Mouse (Mus musculus) heart, adult 2 months (tissue): Measurements from ENCODE around the gene Gm26566.

ENCODE experiments used
- CTCF ChIP-seq: fragments of 200-600 bp; IDR thresholded peaks from 2 replicates; pipeline ENCODE4 v1.8.1; 2022; ENCODE audit warnings: antibody characterized with exemption, mild to moderate bottlenecking, moderate library complexity
- EP300 ChIP-seq: fragments of 200-500 bp; IDR thresholded peaks from 2 replicates; pipeline ENCODE4 v1.6.1; 2011; ENCODE audit warnings: low read depth, low read length, control low read depth; ENCODE audit not compliant: insufficient read depth
- POLR2A ChIP-seq: fragments of 200-500 bp; IDR thresholded peaks from 2 replicates; pipeline ENCODE4 v1.6.1; 2011; ENCODE audit warnings: mild to moderate bottlenecking, low read depth, low read length, control low read depth; ENCODE audit not compliant: insufficient read depth

DNA sequence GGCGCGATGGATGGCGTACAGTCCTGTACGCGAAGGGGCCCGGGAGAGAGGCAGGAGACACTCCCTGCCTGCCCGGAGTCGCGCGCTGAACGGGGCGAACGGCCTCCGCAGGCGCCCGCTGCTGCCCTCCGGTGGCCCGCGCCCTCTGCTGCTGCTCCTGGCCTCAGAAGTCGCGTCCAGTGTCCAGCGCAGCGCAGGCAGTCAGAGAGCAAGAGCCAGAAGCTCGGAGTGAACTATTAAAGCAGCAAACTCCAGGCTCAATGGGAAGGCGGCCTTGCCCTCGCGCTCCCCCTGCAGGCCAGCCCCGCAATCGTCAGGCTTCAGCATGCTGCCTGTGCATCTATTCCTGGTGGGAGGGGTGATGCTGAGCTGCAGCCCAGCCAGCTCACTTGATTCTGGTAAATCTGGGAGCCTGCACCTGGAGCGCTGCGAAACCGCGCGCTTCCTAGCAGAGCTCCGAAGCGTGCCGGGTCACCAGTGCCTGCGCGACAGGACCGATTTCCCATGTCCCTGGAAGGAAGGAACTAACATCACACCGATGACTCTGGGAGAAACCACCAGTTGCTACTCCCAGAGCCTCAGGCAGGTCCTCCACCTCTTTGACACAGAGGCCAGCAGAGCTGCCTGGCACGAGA lies 41.9 kb downstream of the Gm26566 start:
- peak; percentile 71 for TF ChIP-seq CTCF
- TF ChIP-seq POLR2A, result peak; percentile 71; the same call in 1 of the 2 replicates
- TF ChIP-seq EP300, result 0 out of 2 replicates have a peak, but pooled peaks have one; percentile 30
